Mouse (Mus musculus): ENCODE measurements at regions not wholly inside any gene's neighbourhood (a gene's known extent, or its start where the extent isn't known, plus 50 kb on each side); places are given as distances from the start of the nearest gene placed in this dataset.

DNA sequence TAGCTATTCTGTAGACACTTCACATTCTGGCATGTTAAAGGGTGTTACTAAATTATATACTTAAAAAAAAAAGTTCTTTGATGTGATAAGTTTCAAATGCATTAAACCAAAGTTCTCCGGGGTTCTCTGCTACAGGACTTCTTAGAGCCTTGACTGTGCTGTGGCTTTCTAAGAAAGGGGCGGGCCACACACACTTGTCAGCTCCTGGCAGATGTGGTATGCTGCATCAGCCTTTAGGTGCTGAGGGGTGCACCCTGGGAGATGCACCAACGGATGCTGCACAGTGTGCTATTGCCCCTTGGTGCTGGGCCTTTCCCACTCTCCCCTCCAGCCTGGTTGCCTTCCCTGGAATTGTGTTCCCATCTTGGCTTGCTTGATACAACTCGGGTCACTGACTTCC is 125.0 kb downstream of the Bcl2l11 start:
- H3K27ac ChIP-seq (ENCODE audit: low read length): no peak overlapping the region
- WGBS: 63% methylated on average over 4 of the region's 4 CpGs
- no peaks in the 10 kb centered on the region for H3K36me3 ChIP-seq (ENCODE audit: control insufficient read depth, insufficient read depth, low read length)
- no peak overlapping the region for H3K4me2 ChIP-seq (ENCODE audit: low read depth, low read length)
- H3K4me1 ChIP-seq (replicated peaks; ENCODE audit: control insufficient read depth, insufficient read depth, low read length): 0 out of 2 replicates have a peak, but pooled peaks cover under 1% of the 10 kb centered on the region
- no peak overlapping the region for H3K9ac ChIP-seq (ENCODE audit: low read length)
- ATAC-seq (ENCODE audit: low read depth): no peak
- H3K4me3 ChIP-seq (ENCODE audit: low read length): no peak overlapping the region
- H3K9me3 ChIP-seq (ENCODE audit: control insufficient read depth, low read length): no peaks in the 10 kb centered on the region
- no peaks in the 10 kb centered on the region for H3K27me3 ChIP-seq (ENCODE audit: control insufficient read depth, insufficient read depth, low read depth, low read length)

DNA sequence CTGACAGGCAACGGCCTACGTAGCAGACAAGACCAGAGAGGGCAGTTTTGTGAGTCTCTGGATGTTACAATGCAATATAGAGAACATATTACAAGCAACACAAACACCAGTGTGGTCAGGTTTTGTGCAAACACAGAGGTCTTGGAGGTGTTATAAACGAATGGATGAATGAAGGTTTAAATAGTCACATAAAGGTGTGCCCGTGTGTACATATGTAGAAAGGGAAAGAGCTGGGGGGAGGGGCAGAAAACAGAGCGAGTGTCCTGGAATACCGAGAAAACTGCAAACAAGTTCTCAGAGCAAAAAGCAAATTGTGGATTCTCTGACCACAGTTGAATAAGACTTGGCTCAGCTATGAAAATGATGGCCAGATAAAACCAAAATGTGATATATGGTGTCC is 130.8 kb downstream of the Bcl2l11 start:
- Histone ChIP-seq H3K4me1 (replicated peaks; ENCODE audit: control insufficient read depth, insufficient read depth, low read length) (no peaks in the 10 kb centered on the region), H3K36me3 (ENCODE audit: control insufficient read depth, insufficient read depth, low read length) (no peaks in the 10 kb centered on the region), H3K4me2 (ENCODE audit: low read depth, low read length) (no peak overlapping the region), H3K27me3 (ENCODE audit: control insufficient read depth, insufficient read depth, low read depth, low read length) (no peaks in the 10 kb centered on the region), H3K9ac (ENCODE audit: low read length) (no peak overlapping the region), H3K9me3 (ENCODE audit: control insufficient read depth, low read length) (no peaks in the 10 kb centered on the region), H3K27ac (ENCODE audit: low read length) (no peak overlapping the region), H3K4me3 (ENCODE audit: low read length) (no peak overlapping the region)
- WGBS: 46% methylated on average over 6 of the region's 6 CpGs
- no peak for ATAC-seq (ENCODE audit: low read depth)

DNA sequence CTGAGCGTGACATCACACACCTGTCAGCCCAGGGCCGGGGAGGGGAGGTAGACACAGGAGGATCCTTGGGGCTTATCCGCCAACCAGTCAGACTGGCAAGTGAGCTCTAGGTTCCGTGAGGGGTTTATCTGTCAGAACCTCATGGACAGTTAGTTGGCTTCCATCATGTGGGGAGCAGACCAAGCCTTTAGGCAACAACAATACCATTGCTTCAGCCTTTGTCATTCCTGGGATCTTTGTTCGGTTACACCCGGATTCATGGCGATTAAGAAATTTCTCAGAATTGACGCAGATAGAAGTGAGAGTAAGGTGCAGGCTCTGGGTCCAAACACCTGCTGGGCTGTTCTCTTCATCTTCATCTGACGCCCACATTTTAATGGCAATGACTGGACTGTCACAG is 131.4 kb downstream of the Bcl2l11 start:
- Histone ChIP-seq H3K27ac (ENCODE audit: low read length) (no peak overlapping the region), H3K4me3 (ENCODE audit: low read length) (no peak overlapping the region), H3K9ac (ENCODE audit: low read length) (no peak overlapping the region), H3K4me2 (ENCODE audit: low read depth, low read length) (no peak overlapping the region), H3K9me3 (ENCODE audit: control insufficient read depth, low read length) (no peaks in the 10 kb centered on the region), H3K27me3 (ENCODE audit: control insufficient read depth, insufficient read depth, low read depth, low read length) (no peaks in the 10 kb centered on the region), H3K36me3 (ENCODE audit: control insufficient read depth, insufficient read depth, low read length) (no peaks in the 10 kb centered on the region), H3K4me1 (replicated peaks; ENCODE audit: control insufficient read depth, insufficient read depth, low read length) (no peaks in the 10 kb centered on the region)
- no peak for ATAC-seq (ENCODE audit: low read depth)
- 64% methylated on average over 9 of the region's 9 CpGs for WGBS

DNA sequence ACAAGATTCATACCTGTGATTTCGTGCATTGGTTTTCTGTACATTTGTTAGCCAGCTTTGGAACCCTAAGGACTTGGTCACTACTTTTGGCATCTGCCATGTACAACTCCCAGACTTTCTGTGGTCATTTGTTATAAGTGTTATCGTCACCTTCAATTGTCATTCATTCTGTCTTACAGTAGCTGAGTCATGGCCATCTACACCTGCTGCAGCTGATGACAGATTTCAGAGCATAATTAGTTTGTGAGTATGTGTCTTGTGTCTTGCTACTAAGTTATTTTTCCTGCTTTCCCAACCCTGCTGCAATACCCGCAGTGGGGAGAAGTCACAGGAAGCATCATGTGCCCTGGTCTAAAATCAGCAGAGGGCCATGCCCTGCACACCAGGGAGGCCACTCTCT is 138.0 kb downstream of the Bcl2l11 start:
- H3K4me1 ChIP-seq (replicated peaks; ENCODE audit: control insufficient read depth, insufficient read depth, low read length): peaks cover 3% of the 10 kb centered on the region; the same call in 1 of the 2 replicates
- no peak for ATAC-seq (ENCODE audit: low read depth)
- no peak overlapping the region for H3K4me3 ChIP-seq (ENCODE audit: low read length)
- H3K36me3 ChIP-seq (ENCODE audit: control insufficient read depth, insufficient read depth, low read length): no peaks in the 10 kb centered on the region
- H3K9ac ChIP-seq (ENCODE audit: low read length): no peak overlapping the region
- H3K27ac ChIP-seq (ENCODE audit: low read length): no peak overlapping the region
- no peaks in the 10 kb centered on the region for H3K9me3 ChIP-seq (ENCODE audit: control insufficient read depth, low read length)
- WGBS: 77% methylated on average over 3 of the region's 3 CpGs
- H3K27me3 ChIP-seq (ENCODE audit: control insufficient read depth, insufficient read depth, low read depth, low read length): no peaks in the 10 kb centered on the region
- no peak overlapping the region for H3K4me2 ChIP-seq (ENCODE audit: low read depth, low read length)

DNA sequence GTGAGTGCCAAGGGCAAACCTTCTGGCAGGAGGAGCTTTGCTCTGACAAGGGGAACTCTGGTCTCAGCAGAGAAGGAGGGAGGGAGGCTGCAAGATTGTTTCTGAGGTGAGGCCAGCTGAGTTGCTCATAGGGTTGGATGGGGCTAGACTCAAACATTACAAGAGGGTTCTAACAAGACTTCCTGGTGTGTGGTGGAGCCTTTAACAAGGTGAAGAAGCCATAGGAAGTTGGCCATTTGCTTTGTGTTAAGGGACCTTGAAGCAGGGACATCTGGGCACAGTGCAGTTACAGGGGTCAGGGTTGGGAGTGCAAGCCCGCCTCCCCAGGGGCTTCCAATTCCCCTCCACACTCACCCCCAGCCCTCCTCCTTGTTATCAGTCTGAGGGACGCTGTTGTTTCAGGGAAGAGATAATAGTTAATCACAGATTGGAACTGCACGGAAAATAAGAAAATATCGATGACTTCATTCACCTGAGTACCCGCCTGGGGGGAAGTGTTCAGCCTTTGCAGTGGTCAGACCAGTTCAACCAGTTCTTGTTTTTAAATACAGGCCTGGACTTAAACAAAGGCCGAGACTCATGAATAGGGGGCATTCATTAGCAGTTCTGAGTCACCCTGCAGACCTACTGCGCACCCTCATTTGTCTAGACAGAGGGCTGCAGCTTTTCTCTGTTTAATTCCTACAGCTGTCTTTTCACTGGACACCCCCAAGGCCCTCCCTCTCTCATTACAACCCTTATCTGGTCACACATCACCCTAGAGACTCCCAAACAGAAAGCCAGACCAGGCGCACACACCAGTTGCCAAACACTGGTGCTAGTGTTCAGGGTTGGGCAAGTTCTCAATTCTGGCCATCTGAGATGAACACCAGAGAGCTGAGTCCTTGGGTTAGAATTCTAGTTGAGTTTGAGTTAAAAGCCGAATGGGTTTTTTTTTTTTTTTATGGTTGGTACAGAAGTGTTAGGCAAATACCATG is 139.5 kb downstream of the Bcl2l11 start:
- Histone ChIP-seq H3K4me2 (ENCODE audit: low read depth, low read length) (peak overlapping the region; percentile 16; the same call in 1 of the 2 replicates), H3K27me3 (ENCODE audit: control insufficient read depth, insufficient read depth, low read depth, low read length) (no peaks in the 10 kb centered on the region), H3K36me3 (ENCODE audit: control insufficient read depth, insufficient read depth, low read length) (no peaks in the 10 kb centered on the region), H3K9me3 (ENCODE audit: control insufficient read depth, low read length) (no peaks in the 10 kb centered on the region), H3K27ac (ENCODE audit: low read length) (peak overlapping the region; percentile 62), H3K4me1 (replicated peaks; ENCODE audit: control insufficient read depth, insufficient read depth, low read length) (peaks cover 3% of the 10 kb centered on the region; the same call in 1 of the 2 replicates), H3K4me3 (ENCODE audit: low read length) (no peak overlapping the region), H3K9ac (ENCODE audit: low read length) (no peak overlapping the region)
- ATAC-seq (ENCODE audit: low read depth): peak; percentile 89
- WGBS: 31% methylated on average over 9 of the region's 9 CpGs

DNA sequence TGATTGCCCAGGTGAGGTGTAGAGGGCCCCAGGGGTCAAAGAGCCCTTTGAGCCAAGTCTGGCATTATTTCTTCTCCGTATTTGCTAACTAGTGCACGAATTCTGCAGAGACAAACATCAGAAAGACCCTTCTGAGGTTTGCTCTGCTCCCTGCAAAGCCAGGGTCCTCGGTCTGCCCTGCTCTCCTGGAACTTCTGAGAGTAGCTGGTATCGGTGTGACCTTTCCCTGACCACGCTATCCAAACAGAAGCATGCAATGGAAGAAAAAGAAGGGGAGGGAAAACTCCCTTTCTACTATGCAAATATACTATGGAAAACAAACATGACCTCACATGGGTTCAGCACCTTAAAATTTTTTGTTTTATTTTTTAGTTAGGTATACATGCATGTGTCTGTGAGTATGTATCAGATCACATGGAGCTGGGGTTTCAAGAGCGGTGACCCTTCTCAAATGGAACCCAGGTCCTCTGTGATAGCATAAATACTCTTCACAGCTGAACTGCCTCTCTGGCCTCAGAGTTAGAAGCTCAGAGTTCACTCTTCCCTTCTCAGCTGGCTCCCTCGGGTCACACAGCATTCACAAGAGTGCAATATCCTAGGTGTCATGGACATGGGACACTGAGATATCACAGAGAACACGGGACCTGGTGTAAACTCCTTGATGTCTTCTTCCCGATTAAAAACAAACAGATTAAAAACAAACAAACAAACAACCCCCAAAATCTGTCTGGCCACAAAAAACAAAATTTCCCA is 144.7 kb downstream of the Bcl2l11 start:
- no peak overlapping the region for H3K4me2 ChIP-seq (ENCODE audit: low read depth, low read length)
- H3K36me3 ChIP-seq (ENCODE audit: control insufficient read depth, insufficient read depth, low read length): no peaks in the 10 kb centered on the region
- H3K9ac ChIP-seq (ENCODE audit: low read length): no peak overlapping the region
- H3K4me3 ChIP-seq (ENCODE audit: low read length): no peak overlapping the region
- no peaks in the 10 kb centered on the region for H3K9me3 ChIP-seq (ENCODE audit: control insufficient read depth, low read length)
- H3K27ac ChIP-seq (ENCODE audit: low read length): no peak overlapping the region
- peaks cover 3% of the 10 kb centered on the region; the same call in 1 of the 2 replicates for H3K4me1 ChIP-seq (replicated peaks; ENCODE audit: control insufficient read depth, insufficient read depth, low read length)
- no peaks in the 10 kb centered on the region for H3K27me3 ChIP-seq (ENCODE audit: control insufficient read depth, insufficient read depth, low read depth, low read length)
- no peak for ATAC-seq (ENCODE audit: low read depth)
- 20% methylated on average over 9 of the region's 9 CpGs for WGBS

DNA sequence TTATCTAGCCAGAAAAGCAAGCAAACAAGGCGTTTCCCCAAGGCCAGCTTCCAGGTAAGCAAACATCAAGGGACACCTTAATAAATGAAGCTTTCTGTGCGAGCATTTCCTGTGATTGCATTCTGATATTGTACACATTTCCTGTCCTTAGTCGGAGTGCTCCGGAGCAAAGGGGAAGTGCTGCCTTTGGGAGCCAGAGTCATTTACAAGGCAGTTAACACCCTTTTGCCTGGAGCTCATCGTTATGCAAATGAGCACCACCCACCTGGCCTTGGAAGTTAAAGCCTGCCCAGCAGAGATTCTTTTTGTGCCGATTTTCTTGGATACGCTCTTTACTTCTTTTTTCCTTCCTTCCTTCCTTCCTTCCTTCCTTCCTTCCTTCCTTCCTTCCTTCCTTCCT is 147.0 kb downstream of the Bcl2l11 start:
- Histone ChIP-seq H3K4me3 (ENCODE audit: low read length) (no peak overlapping the region), H3K4me1 (replicated peaks; ENCODE audit: control insufficient read depth, insufficient read depth, low read length) (peaks cover 8% of the 10 kb centered on the region), H3K27me3 (ENCODE audit: control insufficient read depth, insufficient read depth, low read depth, low read length) (no peaks in the 10 kb centered on the region), H3K4me2 (ENCODE audit: low read depth, low read length) (no peak overlapping the region), H3K9me3 (ENCODE audit: control insufficient read depth, low read length) (no peaks in the 10 kb centered on the region), H3K9ac (ENCODE audit: low read length) (no peak overlapping the region), H3K36me3 (ENCODE audit: control insufficient read depth, insufficient read depth, low read length) (no peaks in the 10 kb centered on the region), H3K27ac (ENCODE audit: low read length) (no peak overlapping the region)
- 22% methylated on average over 7 of the region's 7 CpGs for WGBS
- ATAC-seq (ENCODE audit: low read depth): no peak

DNA sequence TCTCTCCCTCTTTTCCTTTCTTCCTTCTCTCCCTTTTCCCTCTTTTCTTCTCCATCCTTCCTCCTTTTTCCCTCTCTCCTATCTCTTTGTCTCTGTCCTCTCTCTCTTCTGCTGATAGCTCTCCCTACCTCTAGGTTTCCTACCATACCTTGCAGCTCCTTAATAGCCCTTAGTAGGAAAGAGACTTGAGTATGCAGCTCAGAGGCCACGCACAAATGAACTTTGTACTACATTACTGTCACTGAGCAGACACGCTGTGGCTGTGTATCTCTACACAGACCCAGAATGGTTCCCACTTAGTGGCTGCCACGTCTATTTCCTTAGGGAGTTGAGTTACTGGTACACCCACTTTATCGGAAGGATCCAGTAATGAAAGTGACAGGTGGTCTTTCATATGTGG is 147.5 kb downstream of the Bcl2l11 start:
- Histone ChIP-seq H3K4me1 (replicated peaks; ENCODE audit: control insufficient read depth, insufficient read depth, low read length) (peaks cover 13% of the 10 kb centered on the region), H3K4me2 (ENCODE audit: low read depth, low read length) (no peak overlapping the region), H3K9me3 (ENCODE audit: control insufficient read depth, low read length) (no peaks in the 10 kb centered on the region), H3K9ac (ENCODE audit: low read length) (no peak overlapping the region), H3K27ac (ENCODE audit: low read length) (no peak overlapping the region), H3K4me3 (ENCODE audit: low read length) (no peak overlapping the region), H3K27me3 (ENCODE audit: control insufficient read depth, insufficient read depth, low read depth, low read length) (no peaks in the 10 kb centered on the region), H3K36me3 (ENCODE audit: control insufficient read depth, insufficient read depth, low read length) (no peaks in the 10 kb centered on the region)
- ATAC-seq (ENCODE audit: low read depth): no peak
- 59% methylated on average over 4 of the region's 4 CpGs for WGBS

DNA sequence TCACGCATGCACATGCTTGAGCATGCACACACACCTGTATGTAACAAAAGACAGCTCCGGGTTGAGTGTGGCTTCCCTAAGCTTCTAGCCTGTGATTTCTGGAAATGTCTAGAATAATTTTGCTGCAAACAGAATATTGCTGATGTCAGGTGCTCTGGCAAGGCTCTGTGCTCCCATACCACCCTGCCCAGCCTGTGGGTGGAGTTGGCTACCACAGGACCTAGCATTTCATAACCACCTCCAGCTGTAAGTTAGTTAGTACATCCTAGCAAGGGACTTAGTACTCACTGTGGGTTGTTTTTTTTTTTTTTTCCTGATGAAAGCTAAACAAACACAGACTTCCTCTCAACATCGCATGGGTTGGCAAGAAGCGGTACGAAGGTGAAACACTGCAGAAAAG is 150.5 kb downstream of the Bcl2l11 start:
- no peaks in the 10 kb centered on the region for H3K36me3 ChIP-seq (ENCODE audit: control insufficient read depth, insufficient read depth, low read length)
- H3K9ac ChIP-seq (ENCODE audit: low read length): no peak overlapping the region
- peaks cover 24% of the 10 kb centered on the region for H3K4me1 ChIP-seq (replicated peaks; ENCODE audit: control insufficient read depth, insufficient read depth, low read length)
- H3K27me3 ChIP-seq (ENCODE audit: control insufficient read depth, insufficient read depth, low read depth, low read length): no peaks in the 10 kb centered on the region
- no peak overlapping the region for H3K4me2 ChIP-seq (ENCODE audit: low read depth, low read length)
- H3K4me3 ChIP-seq (ENCODE audit: low read length): no peak overlapping the region
- WGBS: 79% methylated on average over 5 of the region's 5 CpGs
- H3K9me3 ChIP-seq (ENCODE audit: control insufficient read depth, low read length): no peaks in the 10 kb centered on the region
- ATAC-seq (ENCODE audit: low read depth): no peak
- H3K27ac ChIP-seq (ENCODE audit: low read length): no peak overlapping the region

Measured in lung, embryonic 16.5 days (tissue).